Mouse (Mus musculus) heart, postnatal 0 days (tissue): Measurements from ENCODE around the gene Cachd1.

Experiments used
- CTCF ChIP-seq: IDR thresholded peaks from 2 replicates; pipeline ENCODE4 v1.5.1; 2016; ENCODE audit warnings: antibody characterized with exemption, control low read depth, low read depth
- EP300 ChIP-seq: IDR thresholded peaks from 2 replicates; pipeline ENCODE4 v1.6.1; 2016; ENCODE audit warnings: antibody characterized with exemption, low read depth

DNA sequence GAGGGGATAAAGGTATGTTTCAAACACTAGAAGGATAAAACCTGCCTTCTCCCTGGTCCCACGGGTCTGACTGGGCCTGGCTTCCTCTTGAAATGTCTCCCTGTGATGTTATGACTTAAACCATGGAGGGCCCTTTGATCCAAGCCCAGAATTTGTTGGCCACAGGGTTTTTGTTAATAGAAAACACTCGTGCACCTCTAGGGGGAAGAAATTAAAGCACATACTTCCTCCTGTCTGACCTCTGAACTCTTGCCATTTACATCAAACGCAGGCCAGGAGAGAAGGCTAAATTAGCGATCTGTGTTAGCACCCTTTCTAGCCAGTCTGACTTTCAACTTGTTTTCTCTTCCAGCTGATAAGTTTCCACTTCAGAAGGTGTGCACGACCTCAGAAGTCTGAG, 19.0 kb downstream of the Cachd1 start:
- TF ChIP-seq EP300 = no peak
- TF ChIP-seq CTCF = no peak
